Mouse (Mus musculus) stomach, embryonic 15.5 days (tissue): ENCODE results near the gene Zbtb6. TPM values are rescaled to one million over a fixed set of nuclear protein-coding genes. Genes with fewer than 3 reads are reported as not detected.
A peak's percentile ranks its signal among the peaks of the same experiment; 100 is the strongest.

ENCODE experiments used
- ATAC-seq: fragments of 200-750 bp; cut with Nextera tagmentation; 2 replicates; pipeline ENCODE4 v1.8.0; 2017; ENCODE audit warnings: low read depth, moderate number of reproducible peaks, moderate TSS enrichment; ENCODE audit not compliant: insufficient read depth, low FRiP score
- H3K27ac ChIP-seq: fragments of 300-500 bp; sonication (generic); 2 replicates; pipeline ENCODE4 v1.5.1; 2015; ENCODE audit warnings: mild to moderate bottlenecking, inconsistent platforms
- H3K27me3 ChIP-seq: fragments of 300-500 bp; sonication (generic); replicated peaks from 2 replicates; pipeline ENCODE4 v1.6.1; 2015; ENCODE audit warnings: inconsistent platforms
- H3K36me3 ChIP-seq: fragments of 300-500 bp; sonication (generic); 2 replicates; pipeline ENCODE4 v1.6.1; 2015; ENCODE audit warnings: inconsistent platforms
- H3K4me1 ChIP-seq: fragments of 300-500 bp; sonication (generic); 2 replicates; pipeline ENCODE4 v1.6.1; 2015; ENCODE audit warnings: inconsistent platforms
- H3K4me2 ChIP-seq: fragments of 300-500 bp; sonication (generic); 2 replicates; pipeline ENCODE4 v1.6.1; 2015; ENCODE audit warnings: mild to moderate bottlenecking, inconsistent platforms
- H3K4me3 ChIP-seq: fragments of 300-500 bp; sonication (generic); replicated peaks from 2 replicates; pipeline ENCODE4 v1.5.1; 2015; ENCODE audit warnings: inconsistent platforms
- H3K9ac ChIP-seq: fragments of 300-500 bp; sonication (generic); 2 replicates; pipeline ENCODE4 v1.6.1; 2015; ENCODE audit warnings: inconsistent platforms
- H3K9me3 ChIP-seq: fragments of 300-500 bp; sonication (generic); 2 replicates; pipeline ENCODE4 v1.6.1; 2016; ENCODE audit warnings: inconsistent platforms
- WGBS: fragments of 180-500 bp; shearing (Covaris S2); methylation state at CpG from one replicate; pipeline ENCODE4 v1.1.7; 2015; 5-methylcytosine and 5-hydroxymethylcytosine counted together
- polyA plus RNA-seq: library from polyadenylated mRNA; unstranded; fragments of >200 nt; fragmentation: Nextera tagmentation; extraction: Ambion mirVana; gene quantifications from 2 replicates; pipeline ENCODE4 v1.2.1, GENCODE M21; 2015

Zbtb6 gene
- polyA plus RNA-seq, 1 experiment from 2014 or later, result 6.4 TPM

DNA sequence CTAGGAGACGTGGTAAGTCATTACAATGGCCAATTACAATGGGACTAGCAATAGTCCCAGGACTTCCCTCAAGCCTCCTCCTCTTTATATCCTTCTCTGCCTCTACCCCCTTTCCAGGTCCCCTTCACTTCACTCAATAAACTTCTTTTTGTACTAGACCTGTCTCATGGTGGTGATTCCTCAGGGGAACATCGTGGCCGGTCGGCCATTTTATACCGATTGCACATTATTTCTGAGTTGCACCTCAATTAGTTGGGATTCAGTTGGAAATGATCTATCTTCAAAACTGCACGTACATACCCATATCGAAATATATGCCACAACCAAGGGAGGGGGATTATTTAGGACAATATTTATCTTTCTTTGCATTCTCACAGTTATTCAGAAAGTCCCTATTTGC is 11.4 kb downstream of the Zbtb6 start:
- no peak overlapping the region for H3K9ac ChIP-seq
- no peaks in the 10 kb centered on the region for H3K9me3 ChIP-seq
- H3K27ac ChIP-seq, result peak overlapping the region; percentile 92
- peaks cover 12% of the 10 kb centered on the region; the same call in 1 of the 2 replicates for H3K36me3 ChIP-seq
- peak overlapping the region; percentile 76 for H3K4me3 ChIP-seq
- H3K4me1 ChIP-seq, result peaks cover 10% of the 10 kb centered on the region
- ATAC-seq, result no peak
- H3K4me2 ChIP-seq, result peak overlapping the region; percentile 74
- no peaks in the 10 kb centered on the region for H3K27me3 ChIP-seq
- WGBS, result 25% methylated on average over 7 of the region's 7 CpGs

DNA sequence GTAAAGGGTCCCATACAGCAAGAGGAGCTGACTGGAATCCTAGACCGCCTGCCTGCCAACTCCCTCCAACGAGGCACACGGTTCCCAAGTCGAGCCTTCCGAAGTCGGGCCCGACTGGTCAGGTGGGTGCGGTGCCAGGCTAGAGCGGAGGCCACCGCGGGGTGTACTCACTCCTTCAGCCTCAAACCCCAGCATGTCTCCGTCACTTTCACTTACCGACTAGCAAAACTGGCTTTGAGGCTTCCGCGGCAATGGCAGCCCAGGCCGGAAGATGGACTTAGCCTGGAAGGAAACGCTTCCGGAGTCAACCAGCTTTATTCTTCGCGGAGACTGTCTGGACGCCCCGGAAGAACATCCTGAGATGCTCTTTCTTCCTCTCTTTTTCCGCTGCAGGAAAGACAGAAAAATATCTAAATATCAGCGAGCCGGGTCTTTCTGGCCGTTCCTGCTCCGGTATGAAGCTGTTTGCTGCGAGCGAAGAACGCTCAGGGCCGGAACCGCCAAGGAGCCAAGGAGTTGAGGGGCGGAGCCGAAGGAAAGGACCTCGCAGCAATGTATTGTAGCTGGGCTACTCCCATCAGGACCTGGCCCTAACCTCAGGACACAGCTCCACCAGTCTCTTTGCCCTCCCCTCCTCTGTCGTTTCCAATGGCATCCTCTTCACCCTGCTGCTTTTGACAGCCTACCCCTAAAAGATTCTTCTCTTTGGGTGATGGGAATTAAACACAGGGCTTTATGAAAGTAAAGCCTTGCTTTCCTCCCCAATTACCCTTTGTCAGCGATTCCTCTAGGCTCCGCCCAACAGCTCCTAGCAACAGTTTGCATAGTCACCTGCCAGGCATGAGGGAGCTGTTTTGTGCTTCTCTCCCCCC is 12.1 kb downstream of the Zbtb6 start:
- WGBS, result under 1% methylated on average over 38 of the region's 38 CpGs
- H3K4me1 ChIP-seq, result peaks cover 10% of the 10 kb centered on the region
- H3K4me2 ChIP-seq, result peak overlapping the region; percentile 74
- ATAC-seq, result peak; percentile 94
- peak overlapping the region; percentile 67 for H3K9ac ChIP-seq
- H3K27me3 ChIP-seq, result no peaks in the 10 kb centered on the region
- H3K4me3 ChIP-seq, result peak overlapping the region; percentile 76
- H3K36me3 ChIP-seq, result peaks cover 9% of the 10 kb centered on the region; the same call in 1 of the 2 replicates
- H3K9me3 ChIP-seq, result no peaks in the 10 kb centered on the region
- H3K27ac ChIP-seq, result peak overlapping the region; percentile 92

DNA sequence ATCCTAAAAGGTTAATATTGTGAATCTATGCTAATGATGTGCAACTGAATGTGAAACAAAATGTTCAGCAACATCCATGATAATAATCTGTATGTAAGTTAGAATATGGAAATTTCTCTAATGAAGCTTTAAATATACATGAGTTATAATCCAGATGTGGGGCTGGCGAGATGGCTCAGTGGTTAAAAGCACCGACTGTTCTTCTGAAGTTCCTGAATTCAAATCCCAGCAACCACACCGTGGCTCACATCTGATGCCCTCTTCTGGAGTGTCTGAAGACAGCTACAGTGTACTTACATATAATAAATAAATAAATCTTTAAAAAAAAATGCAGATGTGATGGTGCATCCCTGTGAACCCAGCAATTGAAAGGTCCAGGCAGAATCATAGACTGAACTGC is 19.3 kb downstream of the Zbtb6 start:
- Histone ChIP-seq H3K9me3 (no peaks in the 10 kb centered on the region), H3K4me1 (0 out of 2 replicates have a peak, but pooled peaks cover 5% of the 10 kb centered on the region), H3K4me2 (no peak overlapping the region), H3K4me3 (no peak overlapping the region), H3K27me3 (no peaks in the 10 kb centered on the region), H3K27ac (no peak overlapping the region), H3K36me3 (peaks cover 3% of the 10 kb centered on the region; the same call in 1 of the 2 replicates), H3K9ac (no peak overlapping the region)
- no peak for ATAC-seq
- 62% methylated on average over 3 of the region's 3 CpGs for WGBS

DNA sequence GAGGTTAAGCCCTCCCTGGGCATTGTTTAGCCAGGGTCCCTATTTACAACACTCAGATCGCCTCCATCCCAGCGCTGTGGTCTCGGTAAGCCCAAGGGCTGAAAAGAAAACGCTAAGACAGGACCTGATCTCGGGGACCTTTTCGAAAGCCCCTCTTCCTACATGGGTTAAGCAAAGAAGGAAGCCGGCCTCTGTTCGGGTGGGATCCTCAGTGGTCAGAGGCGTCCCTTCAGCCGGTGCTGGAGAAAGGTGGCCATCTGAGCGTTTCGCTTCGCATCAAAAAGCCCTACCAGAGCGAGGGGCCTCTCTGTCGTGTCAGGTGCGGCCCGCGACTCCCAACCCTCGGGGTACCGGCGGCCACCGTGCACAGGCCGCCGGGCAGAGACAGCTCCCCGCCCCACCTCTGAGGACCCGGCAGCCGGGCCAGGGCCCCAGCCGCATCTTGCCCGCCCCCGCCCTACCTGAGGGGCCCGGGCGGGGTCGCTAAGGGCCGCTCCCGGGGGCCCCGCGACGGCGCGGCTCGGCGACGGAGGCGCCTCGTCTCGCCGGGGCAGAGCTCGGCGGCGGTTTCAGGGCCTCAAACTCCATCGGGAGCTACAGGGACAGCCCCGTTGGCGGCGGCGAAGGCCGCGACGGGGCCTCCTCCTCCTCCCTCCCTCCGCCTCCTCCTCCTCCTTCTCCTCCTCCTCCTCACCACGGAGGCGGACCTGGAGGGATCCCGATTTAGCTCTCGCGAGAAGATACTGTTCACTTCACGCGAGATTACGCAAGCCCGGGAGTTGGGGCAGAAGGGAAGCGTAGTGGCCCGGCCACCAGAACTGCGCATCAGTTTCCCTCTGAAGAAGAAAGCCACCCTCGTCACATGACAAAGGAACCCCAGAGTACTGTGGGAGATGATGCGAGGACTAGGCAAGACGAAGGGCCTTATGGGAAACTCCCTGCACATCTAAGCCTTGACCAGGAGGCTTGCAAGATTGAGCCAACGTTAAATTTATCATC is 20.4 kb downstream of the Zbtb6 start, which contains the start of gene Rc3h2:
Rc3h2 (minus strand) TSS at position 598 of the 999 bp plus-strand sequence.
- H3K9ac ChIP-seq, result peak within 1 kb of the TSS; percentile 98
- H3K4me1 ChIP-seq, result 0 out of 2 replicates have a peak, but pooled peaks cover 5% of the 10 kb centered on the region
- H3K36me3 ChIP-seq, result no peaks in the 10 kb centered on the region
- H3K27ac ChIP-seq, result peak within 1 kb of the TSS; percentile 97
- H3K9me3 ChIP-seq, result no peaks in the 10 kb centered on the region
- under 1% methylated on average over 73 of the region's 75 CpGs for WGBS
- peak; percentile 99 for ATAC-seq
- peak within 1 kb of the TSS; percentile 93 for H3K4me3 ChIP-seq
- H3K4me2 ChIP-seq, result peak within 1 kb of the TSS; percentile 64
- no peaks in the 10 kb centered on the region for H3K27me3 ChIP-seq

DNA sequence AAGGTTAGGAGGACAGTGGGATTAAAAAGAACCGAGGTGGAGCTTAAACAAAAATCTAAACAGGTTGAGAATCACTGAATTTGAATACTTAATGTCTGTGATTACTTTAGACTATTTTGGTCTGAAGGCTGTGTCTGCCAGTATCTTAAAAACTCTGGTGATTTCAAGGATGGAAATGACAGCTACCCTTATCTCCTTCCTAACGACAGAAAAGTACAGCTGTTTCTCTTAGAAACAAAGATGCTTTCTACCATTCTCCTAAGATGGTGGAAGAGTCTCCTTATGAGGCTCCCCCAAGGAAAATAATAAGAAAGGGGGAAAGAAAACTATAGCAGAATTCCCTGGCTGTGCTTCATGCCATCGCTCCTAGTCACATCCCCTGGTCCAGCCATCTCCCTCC is 21.1 kb downstream of the Zbtb6 start:
- 2% methylated on average over 3 of the region's 3 CpGs for WGBS
- Histone ChIP-seq H3K36me3 (no peaks in the 10 kb centered on the region), H3K27ac (peak overlapping the region; percentile 97), H3K4me3 (peak overlapping the region; percentile 93), H3K9me3 (no peaks in the 10 kb centered on the region), H3K27me3 (no peaks in the 10 kb centered on the region), H3K4me1 (0 out of 2 replicates have a peak, but pooled peaks cover 5% of the 10 kb centered on the region), H3K9ac (peak overlapping the region; percentile 98), H3K4me2 (peak overlapping the region; percentile 64)
- ATAC-seq, result no peak

DNA sequence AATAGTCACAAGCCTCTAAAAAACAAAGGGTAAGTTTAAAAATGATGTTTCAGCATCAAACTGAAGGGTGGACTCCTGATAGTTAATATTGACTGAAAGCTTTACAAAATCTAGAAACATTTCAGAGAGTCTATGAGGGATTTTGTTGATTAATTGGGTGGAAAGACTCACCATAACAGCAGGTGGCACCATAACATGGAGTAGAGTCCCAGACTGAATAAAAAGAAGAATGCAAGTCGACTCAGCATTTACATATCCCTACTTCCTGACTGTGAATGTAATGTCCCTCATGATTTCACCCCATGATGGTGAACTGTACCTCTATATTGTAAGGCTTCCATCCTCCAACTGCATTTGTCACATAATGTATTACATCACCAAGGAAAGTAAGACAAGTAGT is 47.4 kb downstream of the Zbtb6 start:
- Histone ChIP-seq H3K9me3 (no peaks in the 10 kb centered on the region), H3K27ac (no peak overlapping the region), H3K4me3 (no peak overlapping the region), H3K4me2 (no peak overlapping the region), H3K9ac (no peak overlapping the region), H3K4me1 (no peaks in the 10 kb centered on the region), H3K36me3 (peaks cover 12% of the 10 kb centered on the region; the same call in 1 of the 2 replicates), H3K27me3 (no peaks in the 10 kb centered on the region)
- 70% methylated on average over 1 of the region's 1 CpGs for WGBS
- no peak for ATAC-seq

DNA sequence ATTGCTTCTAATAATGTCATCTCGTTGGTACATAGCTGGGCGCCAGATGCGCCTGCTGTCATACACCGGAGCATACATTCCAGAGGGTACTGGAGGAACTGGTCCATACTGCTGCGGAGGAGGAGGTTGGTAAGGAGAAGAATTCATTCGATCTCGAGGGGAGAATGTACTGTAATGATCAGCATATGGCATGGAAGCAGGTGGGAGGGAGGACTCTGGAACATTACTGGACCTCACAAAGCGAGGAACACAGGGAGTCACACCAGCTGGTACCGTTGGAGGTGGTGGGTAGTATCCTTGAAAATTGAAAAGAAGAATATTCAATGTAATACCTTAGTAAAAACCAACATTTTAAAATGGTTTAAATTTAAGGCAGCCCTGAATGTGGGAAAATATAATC is 60.0 kb downstream of the Zbtb6 start:
- ATAC-seq, result no peak

DNA sequence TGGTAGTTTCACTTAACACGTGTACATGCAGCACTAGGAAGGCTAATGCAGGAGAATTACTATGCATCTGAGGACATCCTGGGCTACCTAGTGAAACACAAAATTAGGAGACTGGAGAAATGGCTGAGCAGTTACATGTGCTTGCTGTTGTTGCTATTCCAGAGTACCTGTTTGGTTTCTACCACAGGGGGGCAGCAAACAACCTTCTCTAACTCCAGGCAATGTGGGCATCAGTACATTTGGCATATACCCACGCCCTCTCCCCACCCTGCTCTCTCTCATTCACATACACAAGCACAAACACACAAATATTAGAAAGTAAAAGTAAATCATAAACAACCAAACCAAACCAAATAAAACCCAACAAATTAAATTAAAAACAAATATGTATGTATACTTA is 62.8 kb downstream of the Zbtb6 start:
- no peak overlapping the region for H3K4me2 ChIP-seq
- no peak for ATAC-seq
- no peaks in the 10 kb centered on the region for H3K4me1 ChIP-seq
- H3K27me3 ChIP-seq, result no peaks in the 10 kb centered on the region
- H3K4me3 ChIP-seq, result no peak overlapping the region
- H3K36me3 ChIP-seq, result peaks cover 27% of the 10 kb centered on the region
- H3K9ac ChIP-seq, result no peak overlapping the region
- H3K9me3 ChIP-seq, result no peaks in the 10 kb centered on the region
- no peak overlapping the region for H3K27ac ChIP-seq
- 72% methylated on average over 2 of the region's 2 CpGs for WGBS

More for the DNA sequence above, 60.0 kb downstream of the Zbtb6 start:
- no peak overlapping the region for H3K27ac ChIP-seq
- H3K36me3 ChIP-seq, result peaks cover 17% of the 10 kb centered on the region
- no peak overlapping the region for H3K4me2 ChIP-seq
- H3K27me3 ChIP-seq, result no peaks in the 10 kb centered on the region
- 92% methylated on average over 9 of the region's 9 CpGs for WGBS
- no peak overlapping the region for H3K4me3 ChIP-seq
- no peaks in the 10 kb centered on the region for H3K4me1 ChIP-seq
- H3K9me3 ChIP-seq, result no peaks in the 10 kb centered on the region
- H3K9ac ChIP-seq, result no peak overlapping the region

DNA sequence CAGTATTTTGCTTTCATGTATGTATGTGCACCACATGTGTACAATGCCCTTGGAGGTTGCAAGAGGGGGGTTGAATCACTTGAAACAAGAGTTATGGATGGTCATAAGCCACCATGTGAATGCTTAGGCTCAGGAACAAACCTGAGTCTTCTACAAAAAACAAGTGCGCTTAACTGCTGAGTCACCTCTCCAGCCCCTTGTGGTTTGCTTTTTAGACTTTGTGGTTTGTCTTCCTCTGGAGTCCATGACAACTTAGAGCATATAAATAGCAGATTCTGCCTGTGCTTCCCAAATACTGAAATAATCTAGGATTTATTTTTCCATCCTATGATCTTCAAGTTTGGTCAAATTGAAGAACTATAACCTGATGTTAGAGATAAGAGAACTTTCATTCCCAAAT is 67.0 kb downstream of the Zbtb6 start:
- no peaks in the 10 kb centered on the region for H3K27me3 ChIP-seq

More for the DNA sequence above, 67.0 kb downstream of the Zbtb6 start:
- Histone ChIP-seq H3K4me2 (no peak overlapping the region), H3K36me3 (peaks cover 17% of the 10 kb centered on the region; the same call in 1 of the 2 replicates), H3K9ac (no peak overlapping the region), H3K9me3 (no peaks in the 10 kb centered on the region), H3K4me3 (no peak overlapping the region), H3K4me1 (no peaks in the 10 kb centered on the region), H3K27ac (no peak overlapping the region)
- WGBS, result 89% methylated on average over 1 of the region's 1 CpGs
- ATAC-seq, result no peak
